ENCODE assay signal across 8 mouse cellular contexts in the genomic region with DNA sequence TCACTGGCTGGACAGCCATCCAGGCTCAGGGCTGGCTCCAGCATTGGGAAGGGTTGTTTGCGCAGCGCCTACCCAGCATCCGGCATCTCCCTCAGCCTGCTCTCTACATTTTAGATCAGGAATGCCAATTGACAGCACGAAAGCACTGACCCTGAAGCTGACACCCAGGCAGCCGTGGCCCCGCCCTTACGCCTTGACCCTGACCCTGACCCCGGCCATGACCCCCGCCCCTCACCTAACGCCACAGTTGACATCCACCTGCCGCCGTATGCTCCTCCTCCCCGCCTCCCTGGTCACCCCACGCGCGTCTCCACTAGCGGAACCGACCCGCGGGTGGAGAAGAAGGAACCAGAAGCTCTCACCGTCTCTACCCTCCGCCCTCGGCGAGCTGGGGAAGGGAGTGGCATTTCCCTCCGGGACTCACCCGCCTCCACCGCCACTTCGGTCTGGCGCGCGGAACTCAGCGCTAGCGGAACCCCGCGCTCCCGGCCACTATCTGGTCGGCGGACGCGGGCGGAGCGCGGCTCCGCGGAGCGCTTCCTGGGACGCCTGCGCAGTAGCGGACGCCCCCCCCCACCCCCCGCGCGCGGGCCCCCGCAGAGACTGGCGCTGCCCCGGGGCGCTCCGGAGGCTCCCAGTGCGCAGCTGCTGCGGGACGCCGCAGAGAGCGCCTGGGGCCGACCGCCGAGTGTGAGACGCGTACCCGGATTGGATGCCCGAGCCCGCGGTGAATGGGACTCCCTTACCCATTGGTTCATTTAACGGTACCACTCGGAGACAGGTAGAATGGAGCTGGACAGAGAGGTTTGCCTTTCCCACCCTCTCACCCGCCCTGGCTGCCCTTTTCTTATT. TPM values are rescaled to one million over a fixed set of nuclear protein-coding genes. Genes with fewer than 3 reads are reported as not detected.
DNase-seq lines count a peak whose midpoint lies in the region; ATAC-seq and TF ChIP-seq lines count a peak whose summit lies in the region.

A gene (minus strand): TSS at position 523 of the 852 bp plus-strand sequence.

- peak within 1 kb of the TSS; percentile 51 for H3K9ac ChIP-seq in embryonic facial prominence, embryonic 15.5 days
- H3K9ac ChIP-seq in limb, embryonic 14.5 days (ENCODE audit: low read depth, low read length, severe bottlenecking), result peak within 1 kb of the TSS; percentile 70
- peak within 1 kb of the TSS; percentile 83 for H3K9ac ChIP-seq in midbrain, embryonic 16.5 days (ENCODE audit: low read depth, low read length)

- TF ChIP-seq POLR2A in bone marrow macrophage, adult 2 months (IDR thresholded peaks at IDR 0.05; ENCODE audit: borderline replicate concordance, low read depth, low read length), result no peak
- 0 out of 2 replicates have a peak, but pooled peaks have one; percentile 41 for TF ChIP-seq POLR2A in limb, embryonic 14.5 days (IDR thresholded peaks at IDR 0.05; ENCODE audit: borderline replicate concordance, extremely low read depth, insufficient read depth, insufficient read length)
- TF ChIP-seq POLR2A in spleen, adult 2 months (IDR thresholded peaks at IDR 0.05; ENCODE audit: low read depth, low read length), result peak; percentile 13; the same call in 1 of the 2 replicates

- WGBS in embryonic facial prominence, embryonic 15.5 days, result under 1% methylated on average over 76 of the region's 76 CpGs
- under 1% methylated on average over 74 of the region's 76 CpGs for WGBS in limb, embryonic 14.5 days
- under 1% methylated on average over 74 of the region's 76 CpGs for WGBS in midbrain, embryonic 16.5 days
- WGBS in spleen, adult 2 months, result 1% methylated on average over 75 of the region's 76 CpGs

- peak; percentile 94 for DNase-seq in A20 (ENCODE audit: low read depth, low spot score)
- DNase-seq in heart, adult 8-10 months (ENCODE audit: low spot score), result peak; percentile 89
- peak; percentile 95 for DNase-seq in kidney, adult 9 months
- DNase-seq in limb, embryonic 14.5 days (ENCODE audit: low spot score), result peak; percentile 61
- peak; percentile 54 to 75 for DNase-seq in spleen, adult 2 months (ENCODE audit: low read depth in 1 of 2, low spot score in 2 of 2)

- ATAC-seq in embryonic facial prominence, embryonic 15.5 days (ENCODE audit: insufficient number of reproducible peaks, low FRiP score, low TSS enrichment, low read depth), result peak; percentile 93
- ATAC-seq in limb, embryonic 14.5 days (ENCODE audit: low FRiP score, low read depth), result peak; percentile 94
- peak; percentile 99 for ATAC-seq in midbrain, embryonic 16.5 days

- H3K4me2 ChIP-seq in embryonic facial prominence, embryonic 15.5 days (replicated peaks), result peak within 1 kb of the TSS; percentile 94
- peak within 1 kb of the TSS; percentile 96 for H3K4me2 ChIP-seq in limb, embryonic 14.5 days (replicated peaks; ENCODE audit: low read depth, low read length, severe bottlenecking)
- peak within 1 kb of the TSS; percentile 89 for H3K4me2 ChIP-seq in midbrain, embryonic 16.5 days (ENCODE audit: low read length)

- H3K36me3 ChIP-seq in embryonic facial prominence, embryonic 15.5 days, result no peaks in the 10 kb centered on the region
- no peaks in the 10 kb centered on the region for H3K36me3 ChIP-seq in limb, embryonic 14.5 days (ENCODE audit: control insufficient read depth, insufficient read depth, low read length)
- no peaks in the 10 kb centered on the region for H3K36me3 ChIP-seq in midbrain, embryonic 16.5 days (ENCODE audit: control insufficient read depth, insufficient read depth, low read length)
- H3K36me3 ChIP-seq in spleen, adult 2 months (ENCODE audit: control insufficient read depth, insufficient read depth, low read length), result no peaks in the 10 kb centered on the region

- H3K9me3 ChIP-seq in embryonic facial prominence, embryonic 15.5 days (replicated peaks), result no peaks in the 10 kb centered on the region
- no peaks in the 10 kb centered on the region for H3K9me3 ChIP-seq in limb, embryonic 14.5 days (ENCODE audit: control insufficient read depth, low read length)
- H3K9me3 ChIP-seq in midbrain, embryonic 16.5 days (replicated peaks; ENCODE audit: control insufficient read depth, low read length, poor library complexity, severe bottlenecking), result no peaks in the 10 kb centered on the region

- TF ChIP-seq CTCF in bone marrow macrophage, adult 2 months (IDR thresholded peaks at IDR 0.05; ENCODE audit: low read depth, low read length), result no peak
- no peak for TF ChIP-seq CTCF in spleen, adult 2 months (IDR thresholded peaks at IDR 0.05; ENCODE audit: extremely low read depth, insufficient read depth, insufficient read length, insufficient replicate concordance)

- peaks cover 3% of the 10 kb centered on the region; the same call in 1 of the 2 replicates for H3K27me3 ChIP-seq in embryonic facial prominence, embryonic 15.5 days
- peaks cover 4% of the 10 kb centered on the region; the same call in 1 of the 2 replicates for H3K27me3 ChIP-seq in limb, embryonic 14.5 days (ENCODE audit: control insufficient read depth, insufficient read depth, low read length)
- no peaks in the 10 kb centered on the region for H3K27me3 ChIP-seq in midbrain, embryonic 16.5 days (ENCODE audit: control insufficient read depth, insufficient read depth, low read depth, low read length)
- H3K27me3 ChIP-seq in spleen, adult 2 months (ENCODE audit: control insufficient read depth, insufficient read depth, low read length), result peaks cover 4% of the 10 kb centered on the region; the same call in 1 of the 2 replicates

- H3K4me1 ChIP-seq in bone marrow macrophage, adult 2 months (ENCODE audit: control insufficient read depth, insufficient read depth, low read length), result peaks cover 16% of the 10 kb centered on the region
- peaks cover 6% of the 10 kb centered on the region; the same call in 1 of the 2 replicates for H3K4me1 ChIP-seq in embryonic facial prominence, embryonic 15.5 days
- 0 out of 2 replicates have a peak, but pooled peaks cover 3% of the 10 kb centered on the region for H3K4me1 ChIP-seq in limb, embryonic 14.5 days (ENCODE audit: control insufficient read depth, insufficient read depth, low read length)
- peaks cover 7% of the 10 kb centered on the region; the same call in 1 of the 2 replicates for H3K4me1 ChIP-seq in midbrain, embryonic 16.5 days (ENCODE audit: control insufficient read depth, insufficient read depth, low read length)
- H3K4me1 ChIP-seq in spleen, adult 2 months (ENCODE audit: control insufficient read depth, insufficient read depth, insufficient read length), result no peaks in the 10 kb centered on the region; the same call in 1 of the 2 replicates

- no peak within 1 kb of the TSS for H3K27ac ChIP-seq in bone marrow macrophage, adult 2 months (ENCODE audit: insufficient read depth, low read depth, low read length)
- no peak within 1 kb of the TSS for H3K27ac ChIP-seq in embryonic facial prominence, embryonic 15.5 days (replicated peaks)
- no peak within 1 kb of the TSS for H3K27ac ChIP-seq in limb, embryonic 14.5 days (replicated peaks; ENCODE audit: low read depth, low read length)
- peak within 1 kb of the TSS; percentile 68 for H3K27ac ChIP-seq in midbrain, embryonic 16.5 days (ENCODE audit: low read length)
- peak within 1 kb of the TSS; percentile 69 for H3K27ac ChIP-seq in spleen, adult 2 months (ENCODE audit: insufficient read depth, low read length)

- peak within 1 kb of the TSS; percentile 73 for H3K4me3 ChIP-seq in bone marrow macrophage, adult 2 months (ENCODE audit: insufficient read depth, low read length)
- H3K4me3 ChIP-seq in embryonic facial prominence, embryonic 15.5 days (replicated peaks), result peak within 1 kb of the TSS; percentile 68
- H3K4me3 ChIP-seq in limb, embryonic 14.5 days (replicated peaks; ENCODE audit: low read length), result peak within 1 kb of the TSS; percentile 69
- H3K4me3 ChIP-seq in midbrain, embryonic 16.5 days (ENCODE audit: low read depth, low read length), result peak within 1 kb of the TSS; percentile 72
- H3K4me3 ChIP-seq in spleen, adult 2 months (ENCODE audit: extremely low read depth, insufficient read depth, insufficient read length), result peak within 1 kb of the TSS; percentile 73

RNA-seq across cellular contexts. Expression of the gene that starts here (rescaled TPM):
- 1.9 and 2.8 TPM in 2 replicates for polyA plus RNA-seq in bone marrow macrophage, adult 2 months (2012; ENCODE audit: insufficient read depth, insufficient read length, missing spikeins)
- polyA plus RNA-seq in embryonic facial prominence, embryonic 15.5 days (2015; fragmentation: Nextera tagmentation; extraction: Ambion mirVana), result 3.5 and 3.8 TPM in 2 replicates
- 10 to 100 TPM; 24.1 to 29.6 (median 25.6) TPM for total RNA-seq in heart, adult 8-10 months (2022)
- 3.1 TPM in 2 replicates for polyA plus RNA-seq in limb, embryonic 14.5 days (2012; rRNA removed)
- 4.2 TPM in 2 replicates for polyA plus RNA-seq in limb, embryonic 14.5 days (2014; fragmentation: Nextera tagmentation; extraction: Ambion mirVana)
- 5.9 and 6.3 TPM in 2 replicates for polyA plus RNA-seq in midbrain, embryonic 16.5 days (2015; fragmentation: Nextera tagmentation; extraction: Ambion mirVana)
- polyA plus RNA-seq in spleen, adult 2 months (2012; rRNA removed), result 3.3 and 3.4 TPM in 2 replicates

Comparison
In these comparisons a context has a peak if more than half of its experiments do, and no peak if none do; other contexts are left out.
1. H3K27ac ChIP-seq: peak in midbrain, embryonic 16.5 days (single experiment) and spleen, adult 2 months (single experiment); none in bone marrow macrophage, adult 2 months (single experiment), embryonic facial prominence, embryonic 15.5 days (single experiment) and limb, embryonic 14.5 days (single experiment).
2. Peak in every context shown above with its lines, with median percentiles within 50 percentile points of each other: DNase-seq, H3K4me3 ChIP-seq, ATAC-seq, H3K4me2 ChIP-seq and H3K9ac ChIP-seq.